16 mouse cellular contexts compared by ENCODE assay signal in genomic region chr2:27905411-27905810, GRCm38 (mm10). TPM values are rescaled to one million over a fixed set of nuclear protein-coding genes. Genes with fewer than 3 reads are reported as not detected.
"Had no signal": no experiment of that assay in that cellular context is flagged by ENCODE, and none has a peak within 500 bp of the region (broad histone marks: within the 10 kb centered on the region; RNA-seq: fewer than 3 reads in every experiment).

No protein-coding gene starts in this region.

- H3K4me2 ChIP-seq: neural tube, embryonic 15.5 days; stomach, embryonic 15.5 days had no signal

- DNase-seq: retina, postnatal 1 day; right cerebral cortex, adult 18-20 months; right cerebral cortex, postnatal 14 days; right cerebral cortex, postnatal 25 days; right cerebral cortex, postnatal 4 days; spleen, adult 18-20 months; thymus, adult 18-20 months; thymus, adult 2 months; thymus, postnatal 14 days; thymus, postnatal 25 days; thymus, postnatal 36 days; thymus, postnatal 4 days had no signal

- H3K27ac ChIP-seq: neural tube, embryonic 15.5 days; stomach, embryonic 15.5 days; stomach, postnatal 0 days had no signal

- H3K36me3 ChIP-seq: neural tube, embryonic 15.5 days; stomach, embryonic 15.5 days had no signal

- H3K9ac ChIP-seq: neural tube, embryonic 15.5 days; stomach, embryonic 15.5 days had no signal

- H3K9me3 ChIP-seq: neural tube, embryonic 15.5 days; stomach, embryonic 15.5 days had no signal

- H3K4me3 ChIP-seq: neural tube, embryonic 15.5 days; stomach, embryonic 15.5 days had no signal

- H3K27me3 ChIP-seq: neural tube, embryonic 15.5 days; stomach, embryonic 15.5 days had no signal

RNA-seq across cellular contexts. Expression of gene Col5a1, which starts 19.2 kb away (rescaled TPM):
- total RNA-seq: neutrophil, adult 5-6 weeks had no signal
